Mouse (Mus musculus) fibroblast of lung, adult 2 months (primary cell): Measurements from ENCODE around the gene Dlx3.
A peak's percentile ranks its signal among the peaks of the same experiment; 100 is the strongest.

Source experiments
- DNase-seq: peaks from one replicate; pipeline ENCODE4 v3.0.0-alpha.2; 2011; ENCODE audit warnings: low read depth

Dlx3 gene

DNA sequence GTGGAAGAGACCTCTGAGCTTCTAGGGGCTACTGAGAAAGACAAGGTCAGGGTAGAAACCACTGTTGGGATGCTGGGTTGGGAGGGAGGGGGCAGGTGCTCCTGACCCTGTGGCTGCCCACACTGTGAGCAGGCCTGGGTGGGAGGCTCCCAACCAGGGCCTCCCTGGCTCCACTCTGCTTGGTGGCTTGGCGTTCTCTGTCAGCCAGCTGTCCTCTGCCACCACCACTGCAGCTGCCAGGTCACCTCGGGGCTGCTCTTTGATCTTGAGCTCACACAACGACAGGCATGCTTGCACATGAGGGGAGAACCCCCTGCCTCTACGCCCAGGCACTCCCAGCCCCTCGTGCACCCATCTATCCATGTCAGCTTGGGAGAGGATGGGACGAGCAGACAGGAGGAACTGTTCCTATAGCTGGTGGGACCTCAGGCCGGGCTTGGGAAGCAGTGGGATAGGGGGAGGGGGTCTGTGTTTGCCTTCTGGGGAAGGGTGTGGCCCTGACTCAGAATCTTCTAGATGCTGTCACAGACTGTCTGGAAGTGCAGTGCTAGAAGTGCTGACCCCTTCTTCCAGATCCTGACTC lies 5.5 kb downstream of the Dlx3 start:
- DNase-seq: no peak

DNA sequence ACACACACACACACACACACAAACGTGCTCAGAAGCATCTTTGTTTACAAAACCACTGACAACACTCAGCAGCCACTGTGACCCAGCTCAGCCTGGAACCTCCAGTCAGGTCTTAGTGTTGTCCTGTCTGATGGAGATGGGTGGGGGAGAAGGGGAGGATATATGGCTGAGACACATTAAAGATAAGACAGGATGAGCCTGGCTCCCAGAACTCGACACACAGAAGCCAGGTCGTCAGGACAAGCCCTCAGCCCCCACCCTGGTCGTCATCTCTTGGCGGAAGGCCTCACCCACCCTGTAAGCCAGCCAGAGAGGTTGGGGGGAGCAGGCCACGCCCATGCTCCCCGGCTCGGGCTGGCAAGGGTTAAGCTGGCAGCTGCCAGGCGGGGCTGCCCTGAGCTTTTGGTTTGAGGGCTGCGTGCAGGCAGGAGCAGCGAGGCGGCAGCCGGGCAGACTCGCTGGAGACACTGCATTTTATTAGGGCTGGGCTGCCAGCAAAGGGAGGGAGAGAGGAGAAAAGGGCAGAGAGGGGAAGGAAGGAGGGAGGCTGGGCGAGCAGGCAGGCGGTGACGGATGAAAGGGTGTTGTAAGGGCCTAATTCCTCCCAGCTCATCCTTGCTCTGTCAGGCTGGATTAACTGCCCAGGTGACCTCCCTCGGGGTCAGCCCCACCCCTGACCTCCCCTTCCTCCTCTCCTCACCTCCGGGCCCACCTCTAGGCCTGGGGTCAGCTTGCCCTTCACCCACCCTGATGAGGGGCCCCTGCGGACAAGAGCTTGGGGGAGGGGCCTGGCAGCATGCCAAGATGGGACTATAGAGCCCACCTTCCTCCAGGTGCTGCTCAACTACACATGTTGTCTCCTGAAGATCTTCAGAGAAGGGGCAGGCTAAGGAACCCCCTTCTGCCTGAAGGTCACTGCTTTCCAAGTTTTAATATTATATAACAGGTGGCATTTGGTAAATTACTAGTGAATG lies 6.6 kb downstream of the Dlx3 start:
- DNase-seq: no peak

DNA sequence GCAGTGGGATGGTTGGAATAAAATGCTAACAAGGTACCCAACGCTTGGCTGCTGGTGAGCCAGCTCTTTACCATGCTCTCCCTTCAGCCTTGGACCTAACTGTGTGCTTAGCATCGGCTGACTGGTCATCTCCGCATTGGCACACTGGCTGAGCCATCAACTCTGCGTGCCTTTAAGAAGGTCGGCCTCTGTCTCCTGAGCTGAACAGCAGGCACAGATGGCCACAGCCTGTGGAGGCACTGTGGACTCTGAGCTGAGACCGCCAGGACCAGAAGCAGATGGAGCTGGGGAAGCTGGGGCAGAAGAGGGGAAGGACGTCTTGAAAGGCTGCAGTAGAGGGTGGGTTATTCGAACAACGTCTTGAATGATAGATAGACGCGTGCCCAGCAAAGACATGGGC lies 8.4 kb downstream of the Dlx3 start:
- DNase-seq: no peak

DNA sequence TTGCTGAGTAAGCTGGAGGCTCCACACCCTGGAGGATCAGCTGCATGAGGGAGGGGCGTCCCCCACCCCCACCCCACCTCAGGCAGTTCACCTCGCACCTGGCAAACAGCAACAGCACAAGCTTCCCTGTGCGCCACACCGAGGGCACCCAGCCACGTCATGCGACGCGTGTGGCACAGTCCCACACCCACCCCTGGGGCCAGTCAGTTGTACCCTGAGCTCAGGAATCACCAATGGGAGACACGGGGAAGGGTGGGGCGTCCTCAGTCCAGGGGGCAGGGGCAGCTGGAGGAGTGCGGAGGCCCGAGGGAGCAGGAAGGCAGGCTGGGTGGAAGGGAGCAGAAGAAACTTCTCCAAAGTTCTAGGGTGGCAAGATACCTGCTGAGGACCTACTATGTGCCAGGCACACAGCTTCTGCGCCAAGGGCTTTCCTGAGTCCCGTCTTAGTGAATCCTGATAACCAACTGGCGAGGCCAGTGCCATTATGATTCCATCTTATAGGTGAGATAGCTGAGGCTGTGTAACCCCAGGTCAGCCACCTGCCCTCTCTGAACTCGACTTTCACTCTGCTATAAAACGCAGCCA lies 10.8 kb downstream of the Dlx3 start:
- no peak for DNase-seq

DNA sequence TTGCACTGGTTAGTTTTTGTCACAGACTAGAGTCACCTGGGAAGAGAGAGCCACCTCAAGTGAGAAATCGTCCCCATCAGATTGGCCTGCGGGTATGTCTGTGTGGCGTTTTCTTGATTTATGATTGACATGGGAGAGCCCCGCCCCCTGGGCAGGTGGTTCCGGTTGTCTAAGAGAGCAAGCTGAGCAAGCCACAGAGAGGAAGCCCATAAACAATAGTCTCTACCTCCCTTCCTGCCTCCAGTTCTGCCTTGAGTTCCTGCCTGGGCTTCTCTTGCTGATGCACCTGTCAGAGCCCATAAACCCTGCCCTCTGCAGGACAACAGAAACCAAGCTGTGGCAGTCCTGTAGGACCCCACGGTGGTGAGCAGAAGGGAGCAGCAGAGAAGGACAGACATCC lies 13.4 kb downstream of the Dlx3 start:
- DNase-seq: no peak

DNA sequence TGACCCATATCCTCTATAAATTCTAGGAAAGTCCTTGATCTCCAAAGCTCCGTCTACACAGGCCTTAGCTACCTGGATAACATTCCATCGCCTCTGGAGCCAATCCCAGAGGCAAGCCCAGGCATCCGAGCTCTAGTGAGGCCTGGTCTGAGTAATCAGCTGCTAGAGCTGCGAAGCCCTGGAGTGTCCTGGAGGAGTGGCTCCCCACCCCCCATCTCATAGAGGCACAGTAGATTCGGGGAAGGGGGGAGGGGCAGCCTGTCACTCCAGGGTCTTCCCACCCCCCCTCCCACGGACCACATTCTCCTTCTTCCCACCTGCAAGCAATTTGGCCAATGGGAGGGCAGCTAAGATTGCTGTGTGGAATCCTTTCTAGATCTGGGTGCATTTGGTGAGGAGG lies 17.4 kb downstream of the Dlx3 start:
- DNase-seq: no peak

DNA sequence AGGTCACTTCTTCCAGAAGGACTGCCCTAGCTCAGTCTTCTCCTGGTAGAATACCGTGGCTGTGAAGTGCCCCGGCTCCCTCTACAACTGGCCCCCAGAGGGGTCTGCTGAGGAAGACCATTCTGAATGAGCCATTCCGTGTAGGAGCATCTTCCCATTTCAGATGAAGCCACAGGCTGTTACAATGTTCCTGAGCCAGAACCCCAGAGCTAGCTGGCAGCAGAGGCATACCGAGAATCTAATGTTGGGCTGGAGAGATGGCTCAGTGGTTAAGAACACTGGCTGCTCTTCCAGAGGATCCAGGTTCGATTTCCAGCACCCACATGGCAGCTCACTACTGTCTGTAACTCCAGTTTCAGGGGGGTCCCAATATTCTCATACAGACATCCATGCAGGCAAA lies 20.0 kb downstream of the Dlx3 start:
- no peak for DNase-seq

DNA sequence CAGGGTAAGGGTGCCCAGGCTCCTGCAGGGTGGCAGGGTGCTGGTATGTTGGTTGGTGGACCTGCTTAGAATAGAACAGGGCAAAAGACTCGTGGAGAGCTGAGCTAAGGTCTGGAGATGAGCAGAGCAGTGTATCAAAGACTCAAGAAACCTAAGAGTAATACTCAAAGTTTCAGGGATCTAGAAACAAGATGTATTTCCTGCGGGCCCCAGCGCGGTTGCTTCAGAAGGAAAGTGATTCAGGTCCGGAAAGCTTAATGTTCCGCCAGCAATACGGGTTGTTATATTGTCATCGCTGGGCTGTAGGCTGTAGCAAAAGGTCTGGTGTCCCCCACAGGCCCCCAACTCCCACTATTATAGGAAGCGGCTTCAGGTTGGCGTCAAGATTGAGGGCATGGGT lies 22.3 kb downstream of the Dlx3 start:
- DNase-seq: no peak

DNA sequence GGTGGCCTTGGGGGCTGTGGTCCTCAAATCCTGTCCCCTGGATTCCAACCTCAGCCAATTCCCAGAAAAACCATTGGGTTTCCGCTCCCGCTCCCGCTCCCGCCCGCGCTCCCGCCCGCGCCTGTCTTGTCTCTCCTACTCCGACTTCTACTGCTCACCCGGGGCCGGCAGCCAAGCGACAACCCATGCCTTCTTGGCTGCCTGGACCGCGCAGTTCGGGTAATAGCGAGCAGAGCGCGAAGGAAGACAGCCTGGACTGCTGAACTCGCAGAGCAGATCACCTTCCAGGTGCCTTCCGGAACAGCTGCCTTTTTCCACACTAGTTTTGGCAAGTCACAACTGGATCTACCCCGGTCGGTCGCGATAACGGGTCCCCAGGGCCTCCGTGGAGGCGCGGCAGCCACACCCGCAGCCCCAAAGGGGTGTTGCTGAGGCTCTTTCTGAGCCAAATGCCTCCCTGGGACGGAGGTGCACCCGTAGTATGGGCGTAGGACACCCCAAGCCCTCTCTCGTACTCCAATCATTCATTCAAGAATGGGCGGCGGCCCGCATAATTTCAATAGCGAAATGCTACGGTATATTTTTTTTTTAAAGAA lies 23.2 kb downstream of the Dlx3 start:
- DNase-seq: no peak

DNA sequence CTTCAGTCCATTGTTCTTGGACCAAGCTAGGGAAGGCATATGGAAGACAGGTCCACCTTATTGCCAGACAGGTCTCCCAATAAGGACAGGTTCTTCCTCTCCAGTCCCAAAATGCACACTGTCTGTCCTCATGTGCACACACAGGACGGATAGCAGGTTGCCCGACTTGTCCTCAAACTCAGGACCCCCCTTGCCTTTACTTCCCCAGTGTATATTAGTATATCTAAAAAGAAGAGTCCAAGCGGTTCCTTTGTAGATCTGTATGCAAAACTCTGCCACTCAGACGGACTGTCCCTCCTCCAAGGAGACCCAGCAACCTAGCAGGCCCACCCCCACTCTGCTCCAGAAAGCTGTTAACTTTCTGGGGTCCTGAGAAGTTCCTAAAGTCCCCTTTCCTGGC lies 23.7 kb downstream of the Dlx3 start:
- DNase-seq: no peak

DNA sequence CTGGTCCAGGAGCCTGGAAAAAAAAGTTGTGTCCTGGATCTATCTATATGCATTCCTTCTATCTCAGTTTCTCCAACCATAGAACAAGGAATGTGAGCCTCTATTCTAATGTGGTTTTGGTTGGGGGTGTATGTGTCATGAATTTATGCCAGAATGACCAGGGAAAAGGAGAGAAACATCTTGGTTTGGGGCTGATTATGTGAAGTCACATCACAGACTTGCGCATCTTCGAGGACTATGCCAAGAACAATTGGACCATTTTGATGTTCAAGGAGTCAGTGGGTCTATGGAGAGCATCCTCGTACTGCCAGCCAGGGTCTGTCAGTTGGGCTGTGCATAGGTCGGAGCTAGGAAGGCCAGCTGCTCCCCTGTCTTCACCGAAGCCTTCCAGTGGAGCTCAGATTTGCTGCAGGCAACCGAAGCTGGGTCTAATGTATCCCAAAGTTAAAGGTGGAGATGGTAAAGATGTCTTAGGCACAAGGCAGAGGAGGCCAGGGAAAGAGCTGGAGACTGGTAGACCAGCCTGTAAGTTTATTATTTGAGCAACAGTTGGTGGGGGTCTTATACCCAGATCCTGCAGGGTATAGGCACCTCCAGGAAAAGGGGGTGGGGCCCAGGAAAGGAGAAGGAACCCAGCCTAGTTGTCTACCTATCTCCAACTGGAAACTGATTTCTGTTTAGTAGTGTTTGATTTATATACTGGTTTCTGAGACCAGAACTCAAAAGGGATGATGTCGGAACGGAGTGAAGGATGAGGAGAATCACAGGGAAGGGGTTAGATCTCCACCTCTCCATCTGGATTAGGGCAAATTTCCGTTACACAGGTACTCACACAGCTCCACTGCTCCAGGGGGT lies 24.4 kb downstream of the Dlx3 start:
- DNase-seq: no peak

DNA sequence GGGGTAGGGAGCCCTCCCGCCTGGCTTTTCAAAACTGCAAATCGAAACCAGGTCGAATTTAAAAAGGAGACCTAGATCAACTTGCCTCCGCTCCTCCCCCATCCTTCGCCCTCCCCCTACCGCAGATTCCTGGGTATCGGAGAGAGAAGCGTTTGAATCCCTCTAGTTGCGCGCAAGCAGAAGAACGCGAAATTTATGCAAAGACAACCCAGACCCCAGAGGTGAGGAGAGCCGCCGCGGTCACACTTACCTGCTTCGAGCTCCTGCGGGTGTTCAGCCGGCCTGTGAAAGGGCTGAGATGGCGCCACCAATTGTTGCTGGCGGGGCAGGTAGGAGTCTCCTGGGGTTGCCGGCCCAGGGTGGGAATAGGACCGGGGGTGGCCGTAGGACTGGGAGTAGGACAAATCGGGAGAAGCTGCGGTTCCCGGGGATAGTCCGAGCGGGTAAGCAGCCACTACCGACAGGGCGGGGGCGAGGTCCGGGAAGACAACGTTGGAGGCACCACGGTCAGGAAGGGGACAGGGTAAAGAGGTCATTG lies 25.1 kb downstream of the Dlx3 start:
- DNase-seq: no peak

DNA sequence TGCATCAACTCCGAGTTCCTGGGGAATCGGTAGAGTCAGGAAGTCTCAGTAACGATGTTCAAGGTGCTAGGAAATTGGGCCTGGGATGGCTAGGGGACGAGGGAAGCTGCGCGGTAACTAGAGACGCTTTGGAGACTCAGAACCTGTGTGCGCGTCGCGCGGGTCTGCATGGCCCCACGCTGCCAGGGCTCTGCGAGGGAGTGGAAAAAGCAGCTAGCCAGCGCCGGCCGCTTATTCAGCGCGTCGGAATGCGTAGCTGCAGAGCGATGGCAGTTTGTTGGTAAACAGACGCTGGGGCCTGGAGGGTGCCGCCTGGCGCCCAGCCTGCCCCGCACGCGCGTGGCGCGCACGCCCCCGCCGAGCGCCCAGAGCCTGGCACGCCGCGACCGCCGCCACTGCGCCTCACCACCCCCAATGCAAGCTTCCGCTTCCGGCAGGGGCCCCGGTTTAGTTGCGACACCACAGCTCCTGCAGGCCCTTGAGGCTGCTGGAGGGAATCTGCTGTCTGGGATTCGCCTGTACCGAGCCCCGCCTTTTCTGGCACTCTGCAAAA lies 26.0 kb downstream of the Dlx3 start, which contains the start of gene Dlx4:
TSS of gene Dlx4 (minus strand) at position 413 of the 553 bp plus-strand sequence.
- DNase-seq: no peak

DNA sequence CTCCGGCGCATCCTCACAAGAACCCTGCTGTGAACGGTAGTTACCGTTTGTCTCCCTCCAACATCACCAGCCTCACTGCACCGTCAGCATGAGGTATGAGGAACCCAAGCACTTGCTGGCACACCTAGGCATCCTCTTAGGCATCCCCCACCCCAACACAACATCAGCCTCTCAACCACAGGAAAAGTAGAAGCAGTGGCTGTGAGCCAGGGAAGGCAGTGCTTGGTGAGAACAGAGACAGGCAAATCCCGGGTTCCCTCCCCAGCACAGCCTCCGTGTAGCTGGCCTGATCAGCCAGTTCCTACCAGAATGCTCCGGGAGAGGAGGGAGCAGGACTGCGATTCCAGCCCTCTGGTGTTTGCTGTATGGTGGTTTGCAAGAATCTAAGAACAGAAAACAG lies 28.8 kb downstream of the Dlx3 start:
- no peak for DNase-seq

DNA sequence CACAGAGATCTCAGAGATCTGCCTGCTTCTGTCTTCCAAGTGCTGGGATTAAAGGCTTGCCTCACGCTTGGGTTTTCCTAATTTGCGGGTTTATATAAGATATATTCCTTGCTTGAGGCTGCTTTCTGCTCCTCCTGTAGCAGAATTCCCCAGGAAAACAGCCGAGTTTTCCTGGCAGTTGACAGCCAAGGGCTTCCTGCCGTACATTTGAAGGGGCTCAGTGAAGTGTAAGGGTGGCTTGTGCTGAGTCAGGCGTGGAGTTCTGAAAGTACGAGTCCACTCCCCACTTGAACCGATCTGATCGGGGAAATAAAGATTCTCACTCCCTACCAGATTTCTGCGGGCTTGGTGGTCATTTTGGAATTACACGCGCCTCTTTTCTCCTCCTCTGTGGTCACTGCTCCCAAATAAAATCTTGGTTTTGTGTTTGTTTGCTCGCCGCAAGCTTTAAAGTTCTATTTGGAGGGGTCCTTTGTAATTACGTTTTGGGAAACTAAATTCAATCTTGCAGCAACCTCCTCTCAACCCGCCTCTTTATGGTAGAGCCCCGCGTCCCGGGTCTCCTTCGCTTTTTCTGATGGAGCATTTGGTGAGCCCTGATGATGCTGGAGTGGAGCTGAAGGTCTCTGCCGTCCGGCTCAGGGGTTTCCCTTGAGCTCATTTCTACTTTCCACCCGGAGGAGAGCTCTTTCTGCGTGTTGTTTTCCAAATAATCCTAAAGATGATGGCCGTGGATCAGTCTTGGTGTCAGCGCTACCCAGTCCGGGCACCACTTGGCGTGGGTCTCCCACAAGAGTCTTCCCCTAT lies 29.7 kb downstream of the Dlx3 start:
- DNase-seq: no peak

DNA sequence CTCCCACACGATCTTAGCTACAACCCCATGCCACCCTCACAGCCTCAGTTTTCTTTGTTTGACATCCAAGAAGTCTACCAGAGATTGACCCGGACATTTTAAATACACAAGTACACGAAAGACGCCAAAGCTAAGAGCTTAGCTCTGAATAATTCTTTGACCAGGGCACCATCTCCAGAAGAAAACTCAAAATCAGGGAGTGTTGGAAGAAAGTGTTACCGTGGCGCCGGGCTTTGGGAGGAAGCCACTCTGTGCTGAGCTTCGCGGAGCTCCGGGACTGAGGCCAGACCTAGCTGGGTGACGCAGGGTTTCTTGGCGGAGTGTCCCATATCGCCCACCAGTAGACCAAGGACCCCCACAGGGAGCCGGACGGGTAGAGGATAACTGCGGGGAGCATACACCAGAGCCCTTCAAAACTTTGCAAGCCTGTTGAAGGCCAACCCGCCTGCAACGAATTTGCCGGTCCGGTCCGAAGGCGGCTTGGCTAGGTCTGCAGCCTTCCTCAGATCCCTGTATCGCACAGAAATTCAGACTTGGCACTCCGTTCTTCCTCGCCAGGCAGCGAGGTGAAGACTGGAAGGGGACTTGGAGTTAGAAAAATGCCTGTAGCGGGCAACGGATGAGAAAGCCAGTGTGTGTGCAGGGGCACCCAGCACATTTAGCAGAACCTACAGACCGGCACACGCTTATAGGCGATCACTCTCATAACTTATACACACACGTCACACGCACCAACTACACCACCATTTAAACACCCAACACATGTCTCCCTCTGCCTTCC lies 30.5 kb downstream of the Dlx3 start:
- DNase-seq: no peak

DNA sequence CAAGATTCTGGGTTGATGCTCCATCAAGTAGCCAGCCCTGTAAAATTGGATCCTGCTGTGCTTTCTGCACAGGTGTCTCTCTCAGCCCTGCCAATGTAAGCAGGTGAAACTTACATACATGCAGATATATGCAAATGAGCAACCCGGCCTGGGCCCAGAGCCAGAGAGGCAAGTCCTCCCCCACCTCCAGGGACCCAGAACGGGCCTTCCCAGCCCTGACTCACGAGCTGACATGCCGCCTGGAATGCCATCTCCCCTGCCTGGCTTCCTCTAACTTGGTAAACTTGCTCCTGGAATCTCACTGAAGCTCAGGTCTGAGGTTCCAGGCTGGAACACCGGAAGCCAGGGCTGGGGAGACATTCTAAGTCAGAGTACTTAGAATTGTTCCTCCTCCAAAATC lies 33.2 kb downstream of the Dlx3 start:
- no peak for DNase-seq

DNA sequence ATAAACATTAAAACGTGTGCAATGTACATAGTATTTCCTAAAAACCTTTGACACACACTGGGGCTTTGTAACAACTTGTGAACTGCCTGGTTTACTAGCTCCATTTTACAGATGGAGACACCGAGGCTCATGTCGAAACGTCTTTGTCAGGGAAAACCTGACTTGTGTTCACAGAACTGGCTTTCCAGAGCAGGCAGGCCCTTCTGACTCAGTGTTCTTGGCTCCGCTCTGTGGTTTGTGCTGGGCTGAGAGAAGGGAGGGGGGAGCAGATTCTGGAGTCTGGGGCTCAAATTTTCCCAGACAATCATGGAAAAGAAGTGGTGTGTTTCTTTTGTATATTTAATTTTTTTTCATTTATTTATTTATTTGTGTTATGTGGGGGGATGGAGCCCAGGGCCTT lies 33.8 kb downstream of the Dlx3 start:
- peak; percentile 60 for DNase-seq

DNA sequence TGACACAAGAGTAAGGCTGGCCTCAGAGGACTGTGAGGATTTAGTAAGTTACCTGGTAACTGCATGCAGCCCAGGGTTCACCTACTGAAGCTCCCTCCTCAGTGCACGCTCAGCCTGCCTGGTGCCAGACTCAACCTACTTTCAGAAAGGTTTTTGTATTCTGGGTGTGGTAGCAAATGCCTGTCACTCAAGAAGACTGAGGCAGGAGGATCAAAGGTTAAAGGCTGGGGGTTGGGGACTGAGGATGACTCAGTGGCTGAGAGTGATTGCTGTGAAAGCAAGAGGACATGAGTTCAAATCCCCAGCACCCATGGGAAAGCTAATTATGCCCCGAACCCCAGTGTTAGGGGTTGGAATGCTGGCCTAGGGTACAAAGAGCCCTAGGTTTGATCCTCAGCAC lies 35.6 kb downstream of the Dlx3 start:
- DNase-seq: no peak

DNA sequence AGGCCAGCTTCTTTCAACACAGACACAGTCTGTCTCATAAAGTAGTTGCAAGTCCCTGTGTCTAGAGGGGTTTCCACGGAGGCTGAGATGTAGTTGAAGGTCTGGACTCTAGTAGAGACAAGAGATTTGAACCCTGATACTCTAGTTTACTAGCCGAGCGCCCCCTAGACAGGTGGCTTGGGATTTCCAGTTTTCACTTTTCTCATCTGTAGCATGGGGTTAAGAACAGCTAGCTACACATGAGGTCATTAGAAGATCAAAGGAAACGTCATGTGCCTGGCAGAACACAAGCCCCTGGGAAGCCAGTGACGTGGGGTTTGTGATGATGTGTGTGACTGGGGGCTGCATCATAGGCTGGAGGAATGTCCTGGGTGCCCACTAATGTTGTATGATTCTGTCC lies 37.4 kb downstream of the Dlx3 start:
- DNase-seq: no peak
